Mouse (Mus musculus): ENCODE results near the gene Pvalb. TPM values are rescaled to one million over a fixed set of nuclear protein-coding genes. Genes with fewer than 3 reads are reported as not detected.
A peak's percentile ranks its signal among the peaks of the same experiment; 100 is the strongest.

Pvalb gene
- polyA plus RNA-seq, 1 experiment from 2014 or later: 0.49 TPM

DNA sequence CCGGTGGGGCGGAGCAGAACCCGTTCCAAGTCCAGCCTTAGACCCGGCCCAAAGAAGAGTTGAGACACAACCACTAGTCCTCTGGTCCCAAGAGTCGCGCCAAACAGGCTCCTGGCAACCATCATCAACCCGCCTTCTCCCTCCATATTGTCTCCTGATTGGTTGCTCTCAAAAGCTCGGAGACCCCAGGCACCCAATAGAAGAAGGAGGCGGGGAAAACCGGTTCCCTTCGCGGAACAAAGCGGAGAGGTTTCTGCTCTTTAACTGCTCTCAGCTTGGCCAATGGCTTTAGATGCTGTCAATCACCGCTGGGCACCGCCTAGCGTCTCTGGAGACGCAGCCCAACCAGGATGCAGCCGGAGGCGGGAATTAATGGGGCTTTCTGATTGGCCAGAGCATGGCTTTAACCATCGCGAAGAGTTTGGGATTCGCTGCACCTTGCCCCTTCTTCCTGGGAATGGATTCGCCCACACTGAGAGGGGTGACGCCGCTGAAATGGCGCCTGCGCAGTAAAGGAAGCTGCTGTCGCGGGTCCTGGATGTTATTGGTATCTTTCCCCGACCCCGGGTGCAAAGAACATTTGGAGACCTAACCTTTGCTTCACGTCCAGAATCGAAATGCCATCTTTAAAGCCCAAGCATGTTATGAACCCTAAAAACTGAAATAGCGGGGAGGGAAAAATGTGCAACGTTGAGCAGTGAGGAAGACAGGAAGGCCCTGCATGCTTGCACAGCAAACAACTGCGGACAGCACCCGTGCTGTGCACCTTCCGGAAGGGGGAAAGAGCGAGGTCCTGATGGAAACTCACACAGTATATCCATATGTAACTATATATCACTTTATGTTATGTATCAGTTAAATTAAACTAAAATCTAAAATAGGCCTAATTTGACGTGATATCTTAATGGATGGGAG lies 32.0 kb downstream of the Pvalb start, which contains the start of gene Ift27:
Ift27 (minus strand) TSS at position 136 of the 915 bp plus-strand sequence.
- H3K4me2 ChIP-seq: peak within 1 kb of the TSS; percentile 90
- H3K27ac ChIP-seq (ENCODE audit: poor library complexity, severe bottlenecking): peak within 1 kb of the TSS; percentile 41; the same call in 1 of the 2 replicates
- H3K36me3 ChIP-seq: no peaks in the 10 kb centered on the region
- ATAC-seq (ENCODE audit: insufficient number of reproducible peaks, low FRiP score): peak; percentile 98
- H3K9me3 ChIP-seq (replicated peaks): no peaks in the 10 kb centered on the region
- H3K27me3 ChIP-seq (replicated peaks): peaks cover 15% of the 10 kb centered on the region; the same call in 1 of the 2 replicates
- WGBS: 2% methylated on average over 40 of the region's 40 CpGs
- H3K4me1 ChIP-seq (replicated peaks): peaks cover 17% of the 10 kb centered on the region
- H3K4me3 ChIP-seq: peak within 1 kb of the TSS; percentile 57
- peak within 1 kb of the TSS; percentile 70 for H3K9ac ChIP-seq

DNA sequence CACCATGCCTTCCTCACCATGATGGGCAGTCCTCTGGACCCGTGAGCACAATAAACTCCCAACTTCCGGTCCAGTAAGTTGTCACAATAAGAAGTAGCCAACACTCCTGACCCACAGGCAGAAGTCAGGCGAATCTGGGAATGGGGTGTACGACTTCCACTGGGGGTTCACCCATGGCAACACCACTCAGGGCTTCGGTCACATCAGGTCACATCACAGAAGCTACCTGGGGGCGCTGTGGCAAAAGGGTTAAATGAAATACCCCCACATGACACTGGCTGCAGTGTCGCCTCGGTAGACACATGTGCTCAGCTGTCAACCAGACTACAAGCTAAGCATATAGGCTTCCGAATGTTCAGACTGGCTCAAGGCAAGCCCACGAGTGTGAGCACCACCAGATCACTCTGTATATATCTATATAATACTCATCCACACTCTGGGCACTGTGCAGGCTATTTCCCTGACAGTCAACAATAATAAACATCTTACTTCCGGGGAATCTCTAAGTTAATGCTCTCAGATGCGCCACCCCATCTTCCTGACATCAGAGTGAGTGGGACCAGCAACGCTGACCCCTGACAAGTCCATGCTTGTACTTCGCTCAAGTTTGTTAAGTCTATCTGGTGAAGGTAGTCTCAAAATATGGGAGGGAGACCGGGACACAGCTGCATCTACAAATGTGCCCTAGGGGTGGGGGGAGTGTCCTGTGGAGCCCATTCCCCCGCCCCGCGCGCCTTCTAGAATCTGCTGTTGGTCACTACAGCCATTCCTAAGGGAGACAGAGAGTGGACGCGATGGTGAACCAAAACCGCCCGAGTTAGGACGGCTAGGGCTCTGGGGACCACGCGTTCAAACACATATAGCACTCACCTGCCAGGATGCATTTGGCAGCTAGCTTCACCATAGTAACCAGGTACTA lies 33.0 kb downstream of the Pvalb start:
- H3K4me2 ChIP-seq: peak overlapping the region; percentile 90
- peaks cover 17% of the 10 kb centered on the region for H3K4me1 ChIP-seq (replicated peaks)
- H3K27me3 ChIP-seq (replicated peaks): 0 out of 2 replicates have a peak, but pooled peaks cover 13% of the 10 kb centered on the region
- H3K9me3 ChIP-seq (replicated peaks): no peaks in the 10 kb centered on the region
- no peaks in the 10 kb centered on the region for H3K36me3 ChIP-seq
- H3K9ac ChIP-seq: peak overlapping the region; percentile 70
- ATAC-seq (ENCODE audit: insufficient number of reproducible peaks, low FRiP score): no peak
- peak overlapping the region; percentile 57 for H3K4me3 ChIP-seq
- H3K27ac ChIP-seq (ENCODE audit: poor library complexity, severe bottlenecking): no peak overlapping the region
- WGBS: 28% methylated on average over 26 of the region's 26 CpGs

DNA sequence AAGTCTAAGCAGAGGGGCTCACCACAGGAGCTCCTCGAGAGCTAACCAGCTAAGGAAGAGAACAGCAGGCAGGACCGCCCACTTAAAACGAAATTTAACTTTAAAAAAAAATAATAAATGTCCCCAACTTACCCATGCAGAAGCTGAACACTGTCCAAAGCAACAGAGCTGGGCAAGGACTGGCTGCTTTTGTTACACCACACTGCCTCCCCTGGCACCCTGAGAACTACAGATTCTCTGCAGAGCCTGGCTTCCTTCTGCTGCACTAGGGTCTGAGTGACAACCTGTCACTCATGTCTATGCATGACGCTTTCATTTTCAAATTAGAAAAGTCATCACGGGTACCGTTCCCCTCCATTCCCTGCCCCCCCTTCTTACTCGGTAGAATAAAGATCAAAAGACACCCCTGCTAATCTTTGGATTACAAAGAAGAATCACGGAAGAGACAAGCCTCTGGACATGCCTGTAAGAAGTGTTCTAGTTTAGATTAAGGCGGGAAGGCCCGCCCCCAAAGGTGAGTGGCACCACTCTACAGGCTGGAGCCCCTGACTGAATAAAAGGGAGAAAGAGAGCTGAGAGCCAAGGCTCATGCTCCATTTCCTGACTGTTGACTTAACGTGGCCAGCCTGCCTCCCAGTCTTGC lies 33.8 kb downstream of the Pvalb start:
- Histone ChIP-seq H3K9ac (no peak overlapping the region), H3K27ac (ENCODE audit: poor library complexity, severe bottlenecking) (no peak overlapping the region), H3K36me3 (peaks cover 3% of the 10 kb centered on the region), H3K4me2 (peak overlapping the region; percentile 90; the same call in 1 of the 2 replicates), H3K4me3 (no peak overlapping the region; the same call in 1 of the 2 replicates), H3K4me1 (replicated peaks) (peaks cover 17% of the 10 kb centered on the region), H3K27me3 (replicated peaks) (0 out of 2 replicates have a peak, but pooled peaks cover 5% of the 10 kb centered on the region), H3K9me3 (replicated peaks) (no peaks in the 10 kb centered on the region)
- no peak for ATAC-seq (ENCODE audit: insufficient number of reproducible peaks, low FRiP score)
- 68% methylated on average over 11 of the region's 11 CpGs for WGBS

DNA sequence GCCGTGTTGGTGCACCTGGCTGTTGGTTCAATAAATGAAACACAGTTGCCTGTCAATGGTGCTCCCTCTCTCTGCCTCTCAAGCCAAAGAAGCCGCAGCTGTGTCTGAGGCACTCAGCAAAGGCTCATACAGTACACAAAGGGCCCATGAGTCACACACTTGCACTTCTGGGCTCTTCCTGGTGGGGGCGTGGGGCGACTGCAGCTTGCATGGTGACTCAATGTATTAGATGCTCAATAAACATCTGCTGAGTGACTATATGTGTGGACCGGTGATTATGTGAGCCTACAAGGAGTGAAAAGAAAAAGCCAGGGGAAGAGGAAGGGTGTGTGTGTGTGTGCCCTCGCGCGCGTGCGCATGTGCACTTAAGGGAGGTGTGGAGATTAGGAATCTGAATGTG lies 34.5 kb downstream of the Pvalb start:
- 90% methylated on average over 10 of the region's 10 CpGs for WGBS
- Histone ChIP-seq H3K36me3 (peaks cover 8% of the 10 kb centered on the region), H3K4me2 (no peak overlapping the region), H3K4me3 (no peak overlapping the region), H3K9ac (no peak overlapping the region), H3K27me3 (replicated peaks) (no peaks in the 10 kb centered on the region), H3K27ac (ENCODE audit: poor library complexity, severe bottlenecking) (no peak overlapping the region), H3K9me3 (replicated peaks) (no peaks in the 10 kb centered on the region), H3K4me1 (replicated peaks) (peaks cover 17% of the 10 kb centered on the region)
- no peak for ATAC-seq (ENCODE audit: insufficient number of reproducible peaks, low FRiP score)

DNA sequence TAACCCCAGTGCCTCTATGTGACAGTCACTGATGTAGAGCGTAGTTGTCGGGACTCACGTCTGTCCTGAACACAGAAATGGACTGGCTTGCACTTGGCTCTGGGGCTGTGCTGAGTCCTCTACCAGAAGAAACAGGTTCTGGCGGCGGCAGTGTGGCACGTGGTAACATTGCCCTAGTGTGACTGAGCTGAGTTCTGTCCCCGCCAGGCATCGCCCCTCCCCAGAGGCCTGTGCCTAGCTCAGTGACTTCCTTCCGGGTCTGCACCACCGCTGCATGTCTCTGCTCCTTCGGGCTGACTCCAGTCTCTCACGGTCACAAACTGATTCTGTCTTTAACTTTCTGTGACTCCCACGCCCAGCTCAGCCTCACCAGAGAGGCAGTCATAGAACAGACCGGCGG lies 35.5 kb downstream of the Pvalb start:
- Histone ChIP-seq H3K27me3 (replicated peaks) (no peaks in the 10 kb centered on the region), H3K36me3 (peaks cover 8% of the 10 kb centered on the region), H3K4me1 (replicated peaks) (peaks cover 17% of the 10 kb centered on the region), H3K9me3 (replicated peaks) (no peaks in the 10 kb centered on the region), H3K4me3 (no peak overlapping the region), H3K4me2 (no peak overlapping the region), H3K9ac (no peak overlapping the region), H3K27ac (ENCODE audit: poor library complexity, severe bottlenecking) (no peak overlapping the region)
- 86% methylated on average over 15 of the region's 15 CpGs for WGBS
- no peak for ATAC-seq (ENCODE audit: insufficient number of reproducible peaks, low FRiP score)

DNA sequence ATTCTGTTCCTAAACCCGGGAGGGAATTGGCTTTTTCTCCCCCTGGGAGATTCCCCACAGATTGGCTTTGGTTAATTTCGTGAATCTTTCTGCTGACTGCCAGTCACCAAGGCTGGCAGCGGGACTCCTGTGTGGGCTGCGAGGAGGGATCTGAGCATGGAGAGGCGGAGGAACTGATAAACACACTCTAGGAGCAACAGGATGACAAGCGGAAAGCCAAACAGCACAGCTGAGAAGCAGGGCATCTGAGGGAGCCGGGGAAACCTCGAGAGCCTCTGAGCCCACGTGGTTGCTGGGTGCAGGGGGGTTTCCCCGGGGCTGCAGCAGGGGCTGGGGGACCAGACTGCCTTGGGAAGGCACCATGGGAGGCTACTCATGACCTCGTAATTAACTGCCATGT lies 36.6 kb downstream of the Pvalb start:
- H3K36me3 ChIP-seq: peaks cover 12% of the 10 kb centered on the region
- no peak for ATAC-seq (ENCODE audit: insufficient number of reproducible peaks, low FRiP score)
- no peak overlapping the region for H3K27ac ChIP-seq (ENCODE audit: poor library complexity, severe bottlenecking)
- H3K9ac ChIP-seq: no peak overlapping the region
- H3K4me1 ChIP-seq (replicated peaks): peaks cover 13% of the 10 kb centered on the region
- no peak overlapping the region for H3K4me3 ChIP-seq
- 63% methylated on average over 11 of the region's 11 CpGs for WGBS
- H3K9me3 ChIP-seq (replicated peaks): no peaks in the 10 kb centered on the region
- H3K4me2 ChIP-seq: no peak overlapping the region
- no peaks in the 10 kb centered on the region for H3K27me3 ChIP-seq (replicated peaks)

DNA sequence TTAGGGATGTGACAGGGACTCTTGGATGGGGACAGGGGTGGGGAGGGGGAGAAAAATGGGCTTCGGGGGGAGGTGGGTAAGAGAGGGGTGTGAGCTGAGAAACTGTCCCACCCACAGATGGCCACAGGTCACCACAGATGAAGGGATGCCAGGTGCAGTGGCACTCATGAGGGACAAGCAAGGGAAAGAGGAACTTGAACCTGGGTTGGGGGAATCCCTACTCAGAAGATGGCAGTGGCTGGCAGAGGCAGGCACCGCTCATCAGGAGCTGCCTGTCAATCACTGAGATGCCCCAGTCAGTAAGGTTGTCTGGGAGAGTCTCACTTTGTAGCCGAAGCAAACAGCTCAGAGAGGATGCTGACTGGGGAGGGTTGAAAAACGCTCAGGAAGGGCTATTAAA lies 40.9 kb downstream of the Pvalb start:
- Histone ChIP-seq H3K36me3 (peaks cover 18% of the 10 kb centered on the region), H3K27ac (ENCODE audit: poor library complexity, severe bottlenecking) (no peak overlapping the region), H3K27me3 (replicated peaks) (no peaks in the 10 kb centered on the region), H3K4me2 (no peak overlapping the region), H3K4me3 (no peak overlapping the region), H3K4me1 (replicated peaks) (no peaks in the 10 kb centered on the region), H3K9me3 (replicated peaks) (no peaks in the 10 kb centered on the region), H3K9ac (no peak overlapping the region)
- ATAC-seq (ENCODE audit: insufficient number of reproducible peaks, low FRiP score): no peak
- 87% methylated on average over 4 of the region's 4 CpGs for WGBS

DNA sequence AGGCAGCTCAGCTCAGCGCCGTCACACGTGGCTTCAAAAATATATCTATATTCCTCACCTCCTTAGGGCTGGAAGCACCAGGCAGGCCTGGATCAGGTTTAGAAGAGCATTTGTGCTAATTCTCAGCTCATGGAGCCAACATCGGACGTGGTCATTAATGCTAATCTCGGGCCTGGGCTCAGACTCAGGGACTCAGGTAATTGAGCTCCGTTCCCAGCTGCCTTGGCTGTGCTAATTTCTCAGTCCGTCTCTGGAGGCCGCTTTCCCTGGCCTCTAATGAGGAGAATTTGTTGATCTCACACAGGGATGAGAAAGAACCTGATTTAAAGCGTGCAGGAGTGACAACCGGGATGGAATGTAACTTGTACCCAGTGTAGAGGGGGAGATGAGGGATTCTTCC lies 41.7 kb downstream of the Pvalb start:
- no peaks in the 10 kb centered on the region for H3K27me3 ChIP-seq (replicated peaks)
- H3K27ac ChIP-seq (ENCODE audit: poor library complexity, severe bottlenecking): no peak overlapping the region
- no peak overlapping the region for H3K4me3 ChIP-seq
- H3K9ac ChIP-seq: no peak overlapping the region
- H3K4me1 ChIP-seq (replicated peaks): no peaks in the 10 kb centered on the region
- no peak for ATAC-seq (ENCODE audit: insufficient number of reproducible peaks, low FRiP score)
- no peaks in the 10 kb centered on the region for H3K9me3 ChIP-seq (replicated peaks)
- H3K36me3 ChIP-seq: peaks cover 18% of the 10 kb centered on the region
- 88% methylated on average over 11 of the region's 11 CpGs for WGBS
- no peak overlapping the region for H3K4me2 ChIP-seq

DNA sequence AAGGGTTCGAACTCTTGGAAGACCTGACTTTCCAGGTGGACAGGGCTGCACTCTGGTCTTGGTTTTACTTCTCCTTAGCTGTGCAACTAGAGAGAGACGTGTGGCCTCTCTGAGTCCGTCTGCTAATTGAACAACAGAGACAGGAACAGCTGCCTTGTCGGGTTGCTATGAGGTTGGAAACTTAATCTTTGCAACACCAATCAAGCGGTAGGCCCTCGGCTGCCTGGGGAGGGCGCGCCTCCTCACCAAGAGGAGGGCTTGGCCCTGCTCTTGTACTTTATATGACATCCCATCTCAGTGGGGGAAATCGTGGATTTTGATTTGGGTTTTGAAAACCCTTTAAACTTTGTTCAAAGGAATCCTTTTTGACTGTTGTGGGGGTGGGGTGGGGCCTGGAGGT lies 44.3 kb downstream of the Pvalb start:
- Histone ChIP-seq H3K4me3 (no peak overlapping the region), H3K27me3 (replicated peaks) (no peaks in the 10 kb centered on the region), H3K9ac (no peak overlapping the region), H3K27ac (ENCODE audit: poor library complexity, severe bottlenecking) (no peak overlapping the region), H3K4me2 (no peak overlapping the region), H3K9me3 (replicated peaks) (no peaks in the 10 kb centered on the region), H3K36me3 (peaks cover 11% of the 10 kb centered on the region; the same call in 1 of the 2 replicates), H3K4me1 (replicated peaks) (no peaks in the 10 kb centered on the region)
- WGBS: 84% methylated on average over 9 of the region's 9 CpGs
- no peak for ATAC-seq (ENCODE audit: insufficient number of reproducible peaks, low FRiP score)

GRCm38 (mm10) chr15:78158335-78158734 lies 47.9 kb downstream of the Pvalb start:
- no peaks in the 10 kb centered on the region for H3K36me3 ChIP-seq
- WGBS: 68% methylated on average over 5 of the region's 5 CpGs
- no peak for ATAC-seq (ENCODE audit: insufficient number of reproducible peaks, low FRiP score)

More at GRCm38 (mm10) chr15:78158335-78158734, 47.9 kb downstream of the Pvalb start:
- Histone ChIP-seq H3K27me3 (replicated peaks) (0 out of 2 replicates have a peak, but pooled peaks cover 8% of the 10 kb centered on the region), H3K4me3 (no peak overlapping the region), H3K4me2 (no peak overlapping the region), H3K27ac (ENCODE audit: poor library complexity, severe bottlenecking) (no peak overlapping the region), H3K9me3 (replicated peaks) (no peaks in the 10 kb centered on the region), H3K9ac (no peak overlapping the region), H3K4me1 (replicated peaks) (no peaks in the 10 kb centered on the region)

All from heart, embryonic 12.5 days (tissue).